Mouse (Mus musculus) limb, embryonic 12.5 days (tissue): ENCODE data around the gene Meig1. TPM values are rescaled to one million over a fixed set of nuclear protein-coding genes. Genes with fewer than 3 reads are reported as not detected.
A peak's percentile ranks its signal among the peaks of the same experiment; 100 is the strongest.

Experiments
- ATAC-seq: fragments of 200-750 bp; cut with Nextera tagmentation; 2 replicates; pipeline ENCODE4 v1.8.0; 2017; ENCODE audit warnings: low read depth, moderate TSS enrichment; ENCODE audit not compliant: insufficient number of reproducible peaks, insufficient read depth, low FRiP score, low TSS enrichment
- H3K27ac ChIP-seq: fragments of 300-500 bp; sonication (generic); 2 replicates; pipeline ENCODE4 v1.5.1; 2016; ENCODE audit warnings: mild to moderate bottlenecking, moderate library complexity
- H3K27me3 ChIP-seq: fragments of 300-500 bp; sonication (generic); 2 replicates; pipeline ENCODE4 v1.6.1; 2016; ENCODE audit warnings: mild to moderate bottlenecking, moderate library complexity
- H3K36me3 ChIP-seq: fragments of 300-500 bp; sonication (generic); 2 replicates; pipeline ENCODE4 v1.6.1; 2016; ENCODE audit warnings: mild to moderate bottlenecking, moderate library complexity
- H3K4me1 ChIP-seq: fragments of 300-500 bp; sonication (generic); replicated peaks from 2 replicates; pipeline ENCODE4 v1.6.1; 2016
- H3K4me2 ChIP-seq: fragments of 300-500 bp; sonication (generic); 2 replicates; pipeline ENCODE4 v1.6.1; 2016; ENCODE audit warnings: mild to moderate bottlenecking, moderate library complexity
- H3K4me3 ChIP-seq: fragments of 300-500 bp; sonication (generic); replicated peaks from 2 replicates; pipeline ENCODE4 v1.5.1; 2016; ENCODE audit warnings: mild to moderate bottlenecking
- H3K9ac ChIP-seq: fragments of 300-500 bp; sonication (generic); replicated peaks from 2 replicates; pipeline ENCODE4 v1.6.1; 2016; ENCODE audit warnings: mild to moderate bottlenecking, moderate library complexity
- H3K9me3 ChIP-seq: fragments of 300-500 bp; sonication (generic); 2 replicates; pipeline ENCODE4 v1.6.1; 2016; ENCODE audit warnings: mild to moderate bottlenecking, moderate library complexity
- WGBS: fragments of 180-500 bp; shearing (Covaris S2); methylation state at CpG from one replicate; pipeline ENCODE4 v1.1.7; 2016; 5-methylcytosine and 5-hydroxymethylcytosine counted together
- polyA plus RNA-seq: library from polyadenylated mRNA; unstranded; fragments of >200 nt; fragmentation: Nextera tagmentation; extraction: Ambion mirVana; gene quantifications from 2 replicates; pipeline ENCODE4 v1.2.1, GENCODE M21; 2016

The Meig1 gene
- not detected in 2 replicates for polyA plus RNA-seq

GRCm38 (mm10) chr2:3422548-3422947 lies at the start of gene Meig1:
Meig1 (minus strand) TSS chr2:3422648.
- H3K9ac ChIP-seq = no peak within 1 kb of the TSS
- WGBS = 74% methylated on average over 3 of the region's 3 CpGs
- peaks cover 13% of the 10 kb centered on the region for H3K27me3 ChIP-seq
- ATAC-seq = no peak
- H3K4me3 ChIP-seq = no peak within 1 kb of the TSS
- peaks cover 10% of the 10 kb centered on the region; the same call in 1 of the 2 replicates for H3K4me1 ChIP-seq
- H3K36me3 ChIP-seq = no peaks in the 10 kb centered on the region
- H3K9me3 ChIP-seq = no peaks in the 10 kb centered on the region
- peak within 1 kb of the TSS; percentile 92; the same call in 1 of the 2 replicates for H3K4me2 ChIP-seq
- no peak within 1 kb of the TSS for H3K27ac ChIP-seq

GRCm38 (mm10) chr2:3456590-3456989 lies 34.1 kb upstream of the Meig1 start:
- H3K4me1 ChIP-seq = no peaks in the 10 kb centered on the region
- no peak overlapping the region for H3K4me2 ChIP-seq
- H3K36me3 ChIP-seq = peaks cover 63% of the 10 kb centered on the region
- no peak overlapping the region for H3K4me3 ChIP-seq
- no peak overlapping the region for H3K27ac ChIP-seq
- WGBS = 84% methylated on average over 4 of the region's 4 CpGs
- H3K9ac ChIP-seq = no peak overlapping the region
- no peaks in the 10 kb centered on the region for H3K9me3 ChIP-seq
- no peaks in the 10 kb centered on the region for H3K27me3 ChIP-seq
- ATAC-seq = no peak

- Histone ChIP-seq H3K9ac (no peak overlapping the region), H3K27me3 (no peaks in the 10 kb centered on the region), H3K4me1 (0 out of 2 replicates have a peak, but pooled peaks cover 2% of the 10 kb centered on the region), H3K36me3 (peaks cover 42% of the 10 kb centered on the region), H3K4me3 (no peak overlapping the region), H3K4me2 (no peak overlapping the region), H3K9me3 (no peaks in the 10 kb centered on the region), H3K27ac (no peak overlapping the region)
- no peak for ATAC-seq
- 88% methylated on average over 3 of the region's 3 CpGs for WGBS
Observed at GRCm38 (mm10) chr2:3453096-3453495, 30.6 kb upstream of the Meig1 start.

GRCm38 (mm10) chr2:3449431-3449830 lies 27.0 kb upstream of the Meig1 start:
- no peaks in the 10 kb centered on the region for H3K9me3 ChIP-seq
- no peaks in the 10 kb centered on the region for H3K27me3 ChIP-seq
- no peak overlapping the region for H3K4me3 ChIP-seq
- no peak overlapping the region for H3K4me2 ChIP-seq
- 65% methylated on average over 2 of the region's 2 CpGs for WGBS
- no peak overlapping the region for H3K9ac ChIP-seq
- H3K36me3 ChIP-seq = peaks cover 18% of the 10 kb centered on the region
- peaks cover 7% of the 10 kb centered on the region for H3K4me1 ChIP-seq
- no peak for ATAC-seq
- H3K27ac ChIP-seq = no peak overlapping the region

- H3K4me2 ChIP-seq = no peak overlapping the region
- peaks cover 18% of the 10 kb centered on the region; the same call in 1 of the 2 replicates for H3K36me3 ChIP-seq
- H3K27ac ChIP-seq = no peak overlapping the region
- peaks cover 7% of the 10 kb centered on the region for H3K4me1 ChIP-seq
- no peak overlapping the region for H3K9ac ChIP-seq
- 76% methylated on average over 4 of the region's 4 CpGs for WGBS
- H3K4me3 ChIP-seq = no peak overlapping the region
- H3K27me3 ChIP-seq = no peaks in the 10 kb centered on the region
- no peaks in the 10 kb centered on the region for H3K9me3 ChIP-seq
- no peak for ATAC-seq
Observed at GRCm38 (mm10) chr2:3445984-3446383, 23.5 kb upstream of the Meig1 start.

- Histone ChIP-seq H3K9ac (no peak overlapping the region), H3K27me3 (no peaks in the 10 kb centered on the region), H3K9me3 (no peaks in the 10 kb centered on the region), H3K36me3 (peaks cover 18% of the 10 kb centered on the region; the same call in 1 of the 2 replicates), H3K4me3 (no peak overlapping the region), H3K4me2 (no peak overlapping the region), H3K27ac (no peak overlapping the region), H3K4me1 (peaks cover 7% of the 10 kb centered on the region)
- no peak for ATAC-seq
- 80% methylated on average over 7 of the region's 7 CpGs for WGBS
Observed at GRCm38 (mm10) chr2:3444206-3444605, 21.8 kb upstream of the Meig1 start.

GRCm38 (mm10) chr2:3437956-3438355 lies 15.5 kb upstream of the Meig1 start:
- Histone ChIP-seq H3K4me1 (no peaks in the 10 kb centered on the region), H3K4me2 (no peak overlapping the region), H3K36me3 (peaks cover 4% of the 10 kb centered on the region; the same call in 1 of the 2 replicates), H3K9ac (no peak overlapping the region), H3K27ac (no peak overlapping the region), H3K4me3 (no peak overlapping the region), H3K27me3 (no peaks in the 10 kb centered on the region), H3K9me3 (no peaks in the 10 kb centered on the region)
- ATAC-seq = no peak
- 47% methylated on average over 7 of the region's 7 CpGs for WGBS

- WGBS = 85% methylated on average over 6 of the region's 6 CpGs
Observed at GRCm38 (mm10) chr2:3435369-3436061, 13.1 kb upstream of the Meig1 start.

GRCm38 (mm10) chr2:3430956-3431355 lies 8.5 kb upstream of the Meig1 start:
- no peaks in the 10 kb centered on the region for H3K36me3 ChIP-seq
- ATAC-seq = peak; percentile 59; the same call in 1 of the 2 replicates
- no peak overlapping the region for H3K4me2 ChIP-seq
- no peaks in the 10 kb centered on the region for H3K4me1 ChIP-seq
- no peaks in the 10 kb centered on the region for H3K27me3 ChIP-seq
- H3K27ac ChIP-seq = no peak overlapping the region
- H3K9me3 ChIP-seq = no peaks in the 10 kb centered on the region
- no peak overlapping the region for H3K4me3 ChIP-seq
- H3K9ac ChIP-seq = 0 out of 2 replicates have a peak overlapping the region, but pooled peaks have one; percentile 12
- 57% methylated on average over 9 of the region's 9 CpGs for WGBS

More at GRCm38 (mm10) chr2:3435369-3436061, 13.1 kb upstream of the Meig1 start:
- Histone ChIP-seq H3K4me2 (no peak overlapping the region), H3K4me1 (no peaks in the 10 kb centered on the region), H3K27ac (no peak overlapping the region), H3K4me3 (no peak overlapping the region), H3K9ac (no peak overlapping the region), H3K36me3 (no peaks in the 10 kb centered on the region), H3K9me3 (no peaks in the 10 kb centered on the region), H3K27me3 (no peaks in the 10 kb centered on the region)
- ATAC-seq = no peak

- ATAC-seq = no peak
- H3K4me1 ChIP-seq = peaks cover 10% of the 10 kb centered on the region; the same call in 1 of the 2 replicates
- H3K36me3 ChIP-seq = no peaks in the 10 kb centered on the region
- H3K27me3 ChIP-seq = 0 out of 2 replicates have a peak, but pooled peaks cover 3% of the 10 kb centered on the region
- WGBS = 9% methylated on average over 10 of the region's 10 CpGs
- H3K9me3 ChIP-seq = no peaks in the 10 kb centered on the region
- H3K4me3 ChIP-seq = peak overlapping the region; percentile 62
- no peak overlapping the region for H3K27ac ChIP-seq
- peak overlapping the region; percentile 60 for H3K9ac ChIP-seq
- peak overlapping the region; percentile 92 for H3K4me2 ChIP-seq
Observed at GRCm38 (mm10) chr2:3424579-3424910, 2.1 kb upstream of the Meig1 start.

- H3K27me3 ChIP-seq = 0 out of 2 replicates have a peak, but pooled peaks cover 3% of the 10 kb centered on the region
- no peaks in the 10 kb centered on the region for H3K36me3 ChIP-seq
- H3K4me2 ChIP-seq = peak within 1 kb of the TSS; percentile 92
- 1% methylated on average over 29 of the region's 29 CpGs for WGBS
- peak; percentile 97 for ATAC-seq
- no peaks in the 10 kb centered on the region for H3K9me3 ChIP-seq
- no peak within 1 kb of the TSS for H3K27ac ChIP-seq
- peak within 1 kb of the TSS; percentile 62 for H3K4me3 ChIP-seq
- H3K4me1 ChIP-seq = peaks cover 10% of the 10 kb centered on the region; the same call in 1 of the 2 replicates
- peak within 1 kb of the TSS; percentile 60 for H3K9ac ChIP-seq
Observed at GRCm38 (mm10) chr2:3423841-3424578, 1.6 kb upstream of the Meig1 start, which contains the start of gene Dclre1c. Dclre1c (plus strand) TSS chr2:3424131.
